Comparison of ENCODE assay signal across 26 mouse cellular contexts in genomic region chr1:119367546-119367945, GRCm38 (mm10). TPM values are rescaled to one million over a fixed set of nuclear protein-coding genes. Genes with fewer than 3 reads are reported as not detected.
DNase-seq lines count a peak whose midpoint lies in the region; ATAC-seq lines count a peak whose summit lies in the region.
"Had no signal": no experiment of that assay in that cellular context is flagged by ENCODE, and none has a peak within 500 bp of the region (broad histone marks: within the 10 kb centered on the region; RNA-seq: fewer than 3 reads in every experiment).

No protein-coding gene starts in this region.

- no peak overlapping the region for H3K4me2 ChIP-seq in forebrain, embryonic 11.5 days (ENCODE audit: low read depth, low read length, severe bottlenecking)
- H3K4me2 ChIP-seq in forebrain, embryonic 13.5 days, result no peak overlapping the region
- H3K4me2 ChIP-seq in hindbrain, embryonic 14.5 days (replicated peaks), result no peak overlapping the region
- H3K4me2 ChIP-seq in hindbrain, embryonic 13.5 days, result no peak overlapping the region
- H3K4me2 ChIP-seq: embryonic facial prominence, embryonic 13.5 days; heart, embryonic 11.5 days; intestine, embryonic 15.5 days had no signal

- no peak overlapping the region for H3K27ac ChIP-seq in forebrain, embryonic 11.5 days (ENCODE audit: low read depth, low read length)
- no peak overlapping the region for H3K27ac ChIP-seq in forebrain, embryonic 13.5 days
- H3K27ac ChIP-seq in hindbrain, embryonic 14.5 days, result no peak overlapping the region
- H3K27ac ChIP-seq in hindbrain, embryonic 13.5 days, result no peak overlapping the region
- H3K27ac ChIP-seq: embryonic facial prominence, embryonic 10.5 days; embryonic facial prominence, embryonic 13.5 days; gastrocnemius, adult 2 months; heart, adult 2 months; intestine, embryonic 15.5 days had no signal

- no peak overlapping the region for H3K9ac ChIP-seq in forebrain, embryonic 11.5 days (ENCODE audit: low read length)
- H3K9ac ChIP-seq in forebrain, embryonic 13.5 days, result no peak overlapping the region
- no peak overlapping the region for H3K9ac ChIP-seq in hindbrain, embryonic 14.5 days
- H3K9ac ChIP-seq in hindbrain, embryonic 13.5 days, result no peak overlapping the region
- H3K9ac ChIP-seq: embryonic facial prominence, embryonic 13.5 days; forebrain, postnatal 0 days; intestine, embryonic 15.5 days had no signal

- intact Hi-C loops in gastrocnemius, postnatal 36 days (cut with DNase I), result no loop called here

- no peak overlapping the region for H3K4me3 ChIP-seq in forebrain, embryonic 11.5 days (ENCODE audit: low read depth, low read length)
- no peak overlapping the region for H3K4me3 ChIP-seq in forebrain, embryonic 13.5 days
- H3K4me3 ChIP-seq in hindbrain, embryonic 14.5 days (replicated peaks; ENCODE audit: low read length), result no peak overlapping the region
- H3K4me3 ChIP-seq in hindbrain, embryonic 13.5 days, result no peak overlapping the region
- H3K4me3 ChIP-seq: embryonic facial prominence, embryonic 10.5 days; embryonic facial prominence, embryonic 13.5 days; erythroblast, embryonic 14.5 days; gastrocnemius, adult 2 months; heart, adult 2 months; intestine, embryonic 15.5 days had no signal

- H3K36me3 ChIP-seq in forebrain, embryonic 11.5 days (ENCODE audit: control insufficient read depth, insufficient read depth, low read length), result no peaks in the 10 kb centered on the region
- no peaks in the 10 kb centered on the region for H3K36me3 ChIP-seq in forebrain, embryonic 13.5 days (ENCODE audit: poor library complexity, severe bottlenecking)
- no peaks in the 10 kb centered on the region for H3K36me3 ChIP-seq in hindbrain, embryonic 14.5 days (replicated peaks; ENCODE audit: control insufficient read depth, insufficient read depth)
- H3K36me3 ChIP-seq in hindbrain, embryonic 13.5 days, result no peaks in the 10 kb centered on the region
- H3K36me3 ChIP-seq: embryonic facial prominence, embryonic 10.5 days; embryonic facial prominence, embryonic 13.5 days; intestine, embryonic 15.5 days had no signal

- peak; percentile 36 for DNase-seq in forebrain, embryonic 11.5 days (ENCODE audit: low spot score)
- peak; percentile 41 for DNase-seq in hindbrain, embryonic 14.5 days (ENCODE audit: low spot score)
- DNase-seq in mesoderm, embryonic 11.5 days (ENCODE audit: low read depth, low spot score), result peak; percentile 10
- DNase-seq in gastrocnemius, postnatal 36 days, result no peak
- DNase-seq: adrenal gland, adult 8-10 months; adrenal gland, postnatal 25 days; cerebellum, adult 11-12 months; cerebellum, adult 8-10 months; cerebellum, postnatal 10 days; cerebellum, postnatal 36 days; embryo, embryonic 11 days; forebrain, postnatal 0 days; gastrocnemius, adult 2 months; gastrocnemius, postnatal 14 days; heart, adult 2 months had no signal

- ATAC-seq in forebrain, embryonic 11.5 days (replicated peaks; ENCODE audit: low FRiP score), result no peak
- ATAC-seq in forebrain, embryonic 13.5 days, result no peak
- ATAC-seq in hindbrain, embryonic 14.5 days (ENCODE audit: low FRiP score), result no peak
- ATAC-seq in hindbrain, embryonic 13.5 days (ENCODE audit: low FRiP score), result no peak
- ATAC-seq: activated CD4-positive, CD25-positive, alpha-beta regulatory T cell, adult 4 months; forebrain, embryonic 14.5 days; forebrain, postnatal 0 days; hindbrain, embryonic 16.5 days; intestine, embryonic 15.5 days had no signal

- WGBS in forebrain, embryonic 11.5 days, result 83% methylated on average over 12 of the region's 12 CpGs
- WGBS in forebrain, embryonic 13.5 days, result 80% methylated on average over 12 of the region's 12 CpGs
- WGBS in hindbrain, embryonic 14.5 days, result 51% methylated on average over 12 of the region's 12 CpGs
- WGBS in hindbrain, embryonic 13.5 days, result 52% methylated on average over 12 of the region's 12 CpGs

- H3K4me1 ChIP-seq in forebrain, embryonic 11.5 days (replicated peaks; ENCODE audit: control insufficient read depth, insufficient read depth, low read length), result no peaks in the 10 kb centered on the region
- H3K4me1 ChIP-seq in forebrain, embryonic 13.5 days, result no peaks in the 10 kb centered on the region
- no peaks in the 10 kb centered on the region for H3K4me1 ChIP-seq in hindbrain, embryonic 14.5 days (replicated peaks; ENCODE audit: control insufficient read depth, insufficient read depth, low read length)
- H3K4me1 ChIP-seq in hindbrain, embryonic 13.5 days (replicated peaks), result peaks cover 3% of the 10 kb centered on the region; the same call in 1 of the 2 replicates
- H3K4me1 ChIP-seq: embryonic facial prominence, embryonic 13.5 days; intestine, embryonic 15.5 days had no signal

- H3K9me3 ChIP-seq in forebrain, embryonic 11.5 days (ENCODE audit: control insufficient read depth, low read length), result no peaks in the 10 kb centered on the region
- H3K9me3 ChIP-seq in forebrain, embryonic 13.5 days (replicated peaks), result no peaks in the 10 kb centered on the region
- H3K9me3 ChIP-seq in hindbrain, embryonic 14.5 days (ENCODE audit: control insufficient read depth, low read length), result no peaks in the 10 kb centered on the region
- no peaks in the 10 kb centered on the region for H3K9me3 ChIP-seq in hindbrain, embryonic 13.5 days
- H3K9me3 ChIP-seq: embryonic facial prominence, embryonic 10.5 days; embryonic facial prominence, embryonic 13.5 days; intestine, embryonic 15.5 days had no signal

- no peaks in the 10 kb centered on the region for H3K27me3 ChIP-seq in forebrain, embryonic 11.5 days (ENCODE audit: control insufficient read depth, insufficient read depth, low read length)
- H3K27me3 ChIP-seq in forebrain, embryonic 13.5 days, result no peaks in the 10 kb centered on the region
- no peaks in the 10 kb centered on the region for H3K27me3 ChIP-seq in hindbrain, embryonic 14.5 days (ENCODE audit: control insufficient read depth, insufficient read depth, low read length)
- no peaks in the 10 kb centered on the region for H3K27me3 ChIP-seq in hindbrain, embryonic 13.5 days
- H3K27me3 ChIP-seq: embryonic facial prominence, embryonic 13.5 days had no signal

RNA-seq across cellular contexts. Expression of gene Inhbb, which starts 54.5 kb away (rescaled TPM):
- polyA plus RNA-seq in forebrain, embryonic 11.5 days (2014; fragmentation: Nextera tagmentation; extraction: Ambion mirVana), result 0.63 and 0.81 TPM in 2 replicates
- polyA plus RNA-seq in forebrain, embryonic 13.5 days (2015; fragmentation: Nextera tagmentation; extraction: Ambion mirVana), result 4.1 and 4.6 TPM in 2 replicates
- polyA plus RNA-seq in hindbrain, embryonic 14.5 days (2014; fragmentation: Nextera tagmentation; extraction: Ambion mirVana), result 1.8 and 2.7 TPM in 2 replicates
- polyA plus RNA-seq in hindbrain, embryonic 13.5 days (2015; fragmentation: Nextera tagmentation; extraction: Ambion mirVana), result 2.2 and 2.7 TPM in 2 replicates
- under 1 TPM; 0.33 to 0.67 TPM for total RNA-seq in gastrocnemius, postnatal 36 days (2021)
- total RNA-seq: hematopoietic stem cell, adult 5-6 weeks had no signal
- polyA plus RNA-seq: activated CD4-positive, CD25-positive, alpha-beta regulatory T cell, adult 4 months had no signal

Comparison
In these comparisons a context has a peak if more than half of its experiments do, and no peak if none do; other contexts are left out.
1. DNase-seq: peak in forebrain, embryonic 11.5 days (single experiment), hindbrain, embryonic 14.5 days (single experiment) and mesoderm, embryonic 11.5 days (single experiment); none in gastrocnemius, postnatal 36 days (0 of 2).